Mouse (Mus musculus): ENCODE measurements around the gene Scrt2.

DNA sequence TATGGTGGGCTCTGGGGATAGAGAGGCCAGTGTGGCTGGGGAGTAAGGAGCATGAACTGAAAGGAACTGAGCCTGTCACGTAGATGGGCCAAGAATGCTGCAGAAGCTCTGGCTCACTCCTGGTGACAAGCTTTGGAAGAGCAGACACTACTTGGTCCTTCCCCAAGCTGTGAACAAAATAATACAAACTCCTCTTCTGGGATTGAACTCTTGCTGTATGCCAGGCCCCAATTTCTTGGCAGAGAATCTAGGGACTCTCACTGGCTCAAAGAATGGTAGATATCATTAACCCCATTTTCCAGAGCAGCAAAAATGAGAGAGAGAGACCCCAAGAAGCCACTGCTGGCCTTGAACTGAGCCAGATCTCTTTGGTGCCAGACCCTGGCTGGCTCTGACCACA is 60.2 kb downstream of the Scrt2 start:
- TF ChIP-seq CTCF (IDR thresholded peaks at IDR 0.05; ENCODE audit: extremely low read depth, insufficient read depth, insufficient read length, insufficient replicate concordance), result no peak
- no peak for TF ChIP-seq POLR2A (IDR thresholded peaks at IDR 0.05; ENCODE audit: low read depth, low read length)
